ENCODE assay signal across 13 mouse cellular contexts in genomic region chr10:5170425-5170824, GRCm38 (mm10).
DNase-seq lines count a peak whose midpoint lies in the region; ATAC-seq and TF ChIP-seq lines count a peak whose summit lies in the region.
"Had no signal": no experiment of that assay in that cellular context is flagged by ENCODE, and none has a peak within 500 bp of the region (broad histone marks: within the 10 kb centered on the region; RNA-seq: fewer than 3 reads in every experiment).

No protein-coding gene starts in this region.

- ATAC-seq in heart, postnatal 0 days (ENCODE audit: insufficient read depth, low read depth) = no peak
- ATAC-seq in midbrain, postnatal 0 days (ENCODE audit: low FRiP score) = no peak
- ATAC-seq in midbrain, embryonic 15.5 days (replicated peaks) = no peak
- ATAC-seq: hindbrain, embryonic 16.5 days had no signal

- no peak overlapping the region for H3K4me3 ChIP-seq in heart, postnatal 0 days (ENCODE audit: low read depth, low read length)
- H3K4me3 ChIP-seq in midbrain, postnatal 0 days (ENCODE audit: low read depth, low read length) = no peak overlapping the region
- no peak overlapping the region for H3K4me3 ChIP-seq in midbrain, embryonic 15.5 days
- H3K4me3 ChIP-seq in small intestine, adult 2 months (ENCODE audit: low read depth, low read length) = no peak overlapping the region
- H3K4me3 ChIP-seq in heart, embryonic 10.5 days = no peak overlapping the region
- H3K4me3 ChIP-seq: heart, embryonic 12.5 days had no signal

- no peak for TF ChIP-seq POLR2A in small intestine, adult 2 months (IDR thresholded peaks at IDR 0.05; ENCODE audit: low read depth, low read length)

- no peaks in the 10 kb centered on the region for H3K4me1 ChIP-seq in heart, postnatal 0 days (ENCODE audit: control insufficient read depth, insufficient read depth)
- no peaks in the 10 kb centered on the region for H3K4me1 ChIP-seq in midbrain, postnatal 0 days (ENCODE audit: insufficient read depth, low read length)
- no peaks in the 10 kb centered on the region for H3K4me1 ChIP-seq in midbrain, embryonic 15.5 days
- H3K4me1 ChIP-seq in small intestine, adult 2 months (ENCODE audit: control insufficient read depth, insufficient read depth, insufficient read length, low read length) = no peaks in the 10 kb centered on the region
- H3K4me1 ChIP-seq in heart, embryonic 10.5 days = peaks cover 10% of the 10 kb centered on the region; the same call in 1 of the 2 replicates

- H3K4me2 ChIP-seq in heart, postnatal 0 days (ENCODE audit: low read depth, low read length) = no peak overlapping the region
- no peak overlapping the region for H3K4me2 ChIP-seq in midbrain, postnatal 0 days (ENCODE audit: low read depth, low read length, poor library complexity, severe bottlenecking)
- no peak overlapping the region for H3K4me2 ChIP-seq in midbrain, embryonic 15.5 days
- H3K4me2 ChIP-seq: heart, embryonic 12.5 days had no signal

- H3K9me3 ChIP-seq in heart, postnatal 0 days (replicated peaks; ENCODE audit: control insufficient read depth, low read length) = no peaks in the 10 kb centered on the region
- no peaks in the 10 kb centered on the region for H3K9me3 ChIP-seq in midbrain, postnatal 0 days (ENCODE audit: low read length)
- no peaks in the 10 kb centered on the region for H3K9me3 ChIP-seq in midbrain, embryonic 15.5 days
- H3K9me3 ChIP-seq in heart, embryonic 10.5 days = no peaks in the 10 kb centered on the region

- DNase-seq in heart, postnatal 0 days (ENCODE audit: low spot score) = no peak
- no peak for DNase-seq in heart, postnatal 4 days
- DNase-seq in midbrain, postnatal 0 days (ENCODE audit: low spot score) = no peak
- DNase-seq in NIH3T3 (ENCODE audit: low read depth) = peak; percentile 22
- DNase-seq in heart, embryonic 10.5 days (ENCODE audit: low spot score) = no peak
- DNase-seq in right cerebral cortex, postnatal 4 days = no peak
- DNase-seq: adrenal gland, postnatal 10 days; cerebellum, adult 11-12 months; midbrain, embryonic 14.5 days had no signal

- H3K9ac ChIP-seq in heart, postnatal 0 days (replicated peaks; ENCODE audit: low read depth, low read length) = no peak overlapping the region
- H3K9ac ChIP-seq in midbrain, postnatal 0 days (replicated peaks; ENCODE audit: low read length, poor library complexity, severe bottlenecking) = no peak overlapping the region
- no peak overlapping the region for H3K9ac ChIP-seq in midbrain, embryonic 15.5 days
- H3K9ac ChIP-seq: heart, embryonic 12.5 days had no signal

- H3K27ac ChIP-seq in heart, postnatal 0 days (ENCODE audit: low read depth) = no peak overlapping the region
- no peak overlapping the region for H3K27ac ChIP-seq in midbrain, postnatal 0 days (ENCODE audit: low read depth, low read length)
- no peak overlapping the region for H3K27ac ChIP-seq in midbrain, embryonic 15.5 days
- H3K27ac ChIP-seq in small intestine, adult 2 months (ENCODE audit: insufficient read depth, low read depth, low read length) = no peak overlapping the region
- H3K27ac ChIP-seq in heart, embryonic 10.5 days = no peak overlapping the region

- no peak for TF ChIP-seq EP300 in heart, postnatal 0 days (IDR thresholded peaks at IDR 0.05; ENCODE audit: low read depth)

- 0 out of 2 replicates have a peak, but pooled peaks have one; percentile 9 for TF ChIP-seq CTCF in heart, postnatal 0 days (IDR thresholded peaks at IDR 0.05; ENCODE audit: low read depth)
- TF ChIP-seq CTCF in midbrain, postnatal 0 days (IDR thresholded peaks at IDR 0.05) = peak; percentile 52
- TF ChIP-seq CTCF in small intestine, adult 2 months (IDR thresholded peaks at IDR 0.05; ENCODE audit: extremely low read depth, insufficient read length, insufficient replicate concordance, low read depth, low read length) = peak; percentile 14; the same call in 1 of the 2 replicates

- peaks cover 67% of the 10 kb centered on the region for H3K36me3 ChIP-seq in heart, postnatal 0 days (replicated peaks; ENCODE audit: control insufficient read depth, insufficient read depth, low read length)
- H3K36me3 ChIP-seq in midbrain, postnatal 0 days (ENCODE audit: insufficient read depth, low read length) = peaks cover 16% of the 10 kb centered on the region
- peaks cover 9% of the 10 kb centered on the region; the same call in 1 of the 2 replicates for H3K36me3 ChIP-seq in midbrain, embryonic 15.5 days (replicated peaks)
- H3K36me3 ChIP-seq in small intestine, adult 2 months (ENCODE audit: control insufficient read depth, insufficient read depth, low read length) = no peaks in the 10 kb centered on the region
- peaks cover 41% of the 10 kb centered on the region for H3K36me3 ChIP-seq in heart, embryonic 10.5 days

- H3K27me3 ChIP-seq in heart, postnatal 0 days (ENCODE audit: control insufficient read depth, insufficient read depth, low read length) = no peaks in the 10 kb centered on the region
- no peaks in the 10 kb centered on the region for H3K27me3 ChIP-seq in midbrain, postnatal 0 days (ENCODE audit: insufficient read depth, low read length)
- H3K27me3 ChIP-seq in midbrain, embryonic 15.5 days (replicated peaks) = no peaks in the 10 kb centered on the region
- no peaks in the 10 kb centered on the region for H3K27me3 ChIP-seq in small intestine, adult 2 months (ENCODE audit: control insufficient read depth, insufficient read depth, low read length)
- H3K27me3 ChIP-seq in heart, embryonic 10.5 days (ENCODE audit: insufficient read depth, poor library complexity, severe bottlenecking) = no peaks in the 10 kb centered on the region
- H3K27me3 ChIP-seq: heart, embryonic 12.5 days had no signal

- 82% methylated on average over 1 of the region's 1 CpGs for WGBS in heart, postnatal 0 days
- 80% methylated on average over 1 of the region's 1 CpGs for WGBS in midbrain, postnatal 0 days
- WGBS in midbrain, embryonic 15.5 days = 70% methylated on average over 1 of the region's 1 CpGs
- 61% methylated on average over 1 of the region's 1 CpGs for WGBS in small intestine, adult 2 months
- 61% methylated on average over 1 of the region's 1 CpGs for WGBS in heart, embryonic 10.5 days
